Mouse (Mus musculus) spleen, adult 2 months (tissue): ENCODE results near the gene Gast. TPM values are rescaled to one million over a fixed set of nuclear protein-coding genes. Genes with fewer than 3 reads are reported as not detected.
A peak's percentile ranks its signal among the peaks of the same experiment; 100 is the strongest.
"Not testable (repeated sequence)": the region's sequence is repeated elsewhere in the genome, so short reads cannot be mapped to it uniquely, and the experiment has no call there.

Source experiments
- DNase-seq, 2 experiments: peaks; one replicate each; pipeline versions ENCODE4 v3.0.0 to v3.0.0-alpha.2; 2012 to 2021; ENCODE audit warnings: low spot score in 2 of 2, low read depth in 1 of 2
- H3K27ac ChIP-seq: fragments of 200-500 bp; 2 replicates; pipeline ENCODE4 v1.5.1; 2012; ENCODE audit warnings: low read length, inconsistent platforms; ENCODE audit not compliant: insufficient read depth
- H3K27me3 ChIP-seq: fragments of 200-500 bp; 2 replicates; pipeline ENCODE4 v1.6.1; 2012; ENCODE audit warnings: mild to moderate bottlenecking, moderate library complexity, low read length, inconsistent platforms; ENCODE audit not compliant: control insufficient read depth, insufficient read depth
- H3K36me3 ChIP-seq: fragments of 200-500 bp; 2 replicates; pipeline ENCODE4 v1.6.1; 2012; ENCODE audit warnings: mild to moderate bottlenecking, low read length, inconsistent platforms; ENCODE audit not compliant: control insufficient read depth, insufficient read depth
- H3K4me1 ChIP-seq: fragments of 200-500 bp; 2 replicates; pipeline ENCODE4 v1.6.1; 2011; ENCODE audit warnings: inconsistent platforms; ENCODE audit not compliant: control insufficient read depth, insufficient read depth, insufficient read length
- H3K4me3 ChIP-seq: fragments of 200-500 bp; 2 replicates; pipeline ENCODE4 v1.5.1; 2011; ENCODE audit warnings: mild to moderate bottlenecking, inconsistent platforms; ENCODE audit not compliant: insufficient read depth, insufficient read length; ENCODE audit errors: extremely low read depth
- CTCF ChIP-seq: fragments of 200-500 bp; IDR thresholded peaks from 2 replicates; pipeline ENCODE4 v1.5.1; 2011; ENCODE audit warnings: mild to moderate bottlenecking, inconsistent platforms; ENCODE audit not compliant: insufficient read depth, insufficient read length, insufficient replicate concordance; ENCODE audit errors: extremely low read depth
- POLR2A ChIP-seq: fragments of 200-500 bp; IDR thresholded peaks from 2 replicates; pipeline ENCODE4 v1.6.1; 2011; ENCODE audit warnings: low read depth, low read length, inconsistent platforms
- WGBS: fragments of 180-500 bp; shearing (Covaris S2); methylation state at CpG from one replicate; pipeline ENCODE4 v1.1.7; 2018; 5-methylcytosine and 5-hydroxymethylcytosine counted together
- polyA plus RNA-seq: library from polyadenylated mRNA; depleted of rRNA; stranded (reverse); fragments of >200 nt; gene quantifications from 2 replicates; pipeline ENCODE4 v1.2.3, GENCODE M21; 2012

Gene Gast
- polyA plus RNA-seq, 1 experiment: not detected

DNA sequence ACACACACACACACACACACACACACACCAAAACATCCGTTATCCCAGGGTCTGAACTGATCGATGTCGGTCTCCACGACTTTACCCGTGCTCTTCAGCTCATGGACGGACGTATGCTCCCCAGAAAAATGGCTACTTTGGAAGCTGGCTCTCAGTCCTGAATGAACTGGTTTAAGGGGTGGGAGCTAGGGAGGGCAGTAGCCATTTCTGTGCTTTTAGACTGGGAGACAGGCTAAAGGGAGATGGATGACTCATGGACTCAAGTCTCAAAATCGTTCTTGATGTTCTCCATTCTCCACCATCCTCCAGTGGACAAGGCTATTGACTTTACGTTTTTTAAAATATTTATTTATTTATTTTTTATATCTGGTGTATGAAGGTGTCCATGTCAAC, 22.6 kb downstream of the Gast start:
- TF ChIP-seq CTCF (no peak), POLR2A (no peak)
- Histone ChIP-seq H3K27me3 (peaks cover 11% of the 10 kb centered on the region), H3K27ac (no peak overlapping the region), H3K36me3 (no peaks in the 10 kb centered on the region), H3K4me3 (no peak overlapping the region), H3K4me1 (no peaks in the 10 kb centered on the region; the same call in 1 of the 2 replicates)
- DNase-seq: no peak
- WGBS: 31% methylated on average over 9 of the region's 9 CpGs

GRCm38 (mm10) chr11:100357408-100357807, 23.2 kb downstream of the Gast start:
- H3K27me3 ChIP-seq: peaks cover 11% of the 10 kb centered on the region
- H3K27ac ChIP-seq: no peak overlapping the region
- no peaks in the 10 kb centered on the region; the same call in 1 of the 2 replicates for H3K4me1 ChIP-seq
- TF ChIP-seq CTCF (no peak), POLR2A (no peak)
- no peak overlapping the region for H3K4me3 ChIP-seq
- WGBS: 63% methylated on average over 5 of the region's 5 CpGs
- H3K36me3 ChIP-seq: no peaks in the 10 kb centered on the region
- no peak for DNase-seq

DNA sequence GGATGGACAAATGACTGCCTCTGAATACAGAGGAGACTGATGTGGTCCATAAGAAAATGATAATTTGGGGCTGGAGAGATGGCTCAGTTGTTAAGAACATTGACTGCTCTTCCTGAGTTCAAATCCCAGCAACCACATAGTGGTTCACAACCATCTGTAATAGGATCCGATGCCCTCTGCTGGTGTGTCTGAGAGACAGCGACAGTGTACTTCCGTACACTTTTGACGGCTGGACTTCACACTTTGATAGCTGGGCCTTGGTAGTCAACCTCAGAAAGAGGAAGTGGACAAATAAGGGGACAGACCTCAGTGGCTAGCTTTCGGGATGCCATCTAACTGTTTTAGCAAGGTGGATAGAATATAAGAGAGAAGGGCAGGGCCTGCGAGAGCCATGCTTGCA, 26.0 kb downstream of the Gast start:
- 53% methylated on average over 6 of the region's 6 CpGs for WGBS
- Histone ChIP-seq H3K4me3 (no peak overlapping the region), H3K4me1 (no peaks in the 10 kb centered on the region), H3K27ac (no peak overlapping the region), H3K36me3 (no peaks in the 10 kb centered on the region), H3K27me3 (peaks cover 9% of the 10 kb centered on the region)
- TF ChIP-seq POLR2A: no peak
- TF ChIP-seq CTCF: no peak
- DNase-seq: no peak

- not testable (repeated sequence) for H3K4me1 ChIP-seq, H3K36me3 ChIP-seq, DNase-seq, H3K4me3 ChIP-seq, H3K27me3 ChIP-seq, H3K27ac ChIP-seq
- no CpG with 5 or more reads among the region's 13 CpGs for WGBS
These were observed 26.9 kb downstream of the Gast start for GRCm38 (mm10) chr11:100361059-100361458.

- 10% methylated on average over 8 of the region's 8 CpGs for WGBS
- Histone ChIP-seq H3K27me3 (no peaks in the 10 kb centered on the region), H3K4me3 (no peak overlapping the region), H3K36me3 (no peaks in the 10 kb centered on the region), H3K4me1 (no peaks in the 10 kb centered on the region), H3K27ac (no peak overlapping the region)
- DNase-seq: peak; percentile 36 to 70
- no peak for TF ChIP-seq POLR2A
- peak; percentile 82; the same call in 1 of the 2 replicates for TF ChIP-seq CTCF
These were observed 28.2 kb downstream of the Gast start for GRCm38 (mm10) chr11:100362209-100362978.

DNA sequence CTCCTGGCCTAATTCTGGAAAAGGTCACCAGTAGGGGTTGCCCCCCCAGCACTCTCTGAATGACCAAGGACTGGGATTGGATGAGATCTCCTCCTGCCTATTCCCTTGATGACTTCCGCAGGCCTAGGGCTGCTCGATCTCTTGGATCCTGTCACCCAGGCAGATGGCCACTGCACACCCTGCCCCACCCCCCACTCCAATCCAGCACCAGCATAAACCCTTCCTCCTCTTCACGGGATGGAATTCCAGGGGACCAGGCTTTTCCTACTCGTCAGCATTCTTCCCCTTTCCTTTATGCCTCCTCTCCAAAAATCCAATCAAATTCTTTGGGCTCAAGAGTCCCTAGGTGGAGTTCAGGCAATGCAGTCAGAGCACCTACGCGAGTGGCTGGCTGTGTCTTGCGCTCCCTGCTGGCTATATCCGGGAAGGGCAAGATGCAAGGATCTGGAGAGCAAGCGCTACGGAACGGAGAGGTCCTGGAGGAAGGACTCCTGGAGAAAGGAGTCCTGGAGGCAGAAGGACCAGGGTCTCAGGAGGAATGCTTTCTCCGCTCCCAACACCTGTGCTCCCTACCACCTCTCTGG, 28.9 kb downstream of the Gast start:
- peak; percentile 63; the same call in 1 of the 2 replicates for TF ChIP-seq CTCF
- TF ChIP-seq POLR2A: no peak
- Histone ChIP-seq H3K4me3 (no peak overlapping the region), H3K27me3 (no peaks in the 10 kb centered on the region), H3K4me1 (no peaks in the 10 kb centered on the region), H3K27ac (no peak overlapping the region), H3K36me3 (no peaks in the 10 kb centered on the region)
- peak in 1 of 2 experiments; percentile 50 for DNase-seq
- WGBS: 19% methylated on average over 12 of the region's 12 CpGs

DNA sequence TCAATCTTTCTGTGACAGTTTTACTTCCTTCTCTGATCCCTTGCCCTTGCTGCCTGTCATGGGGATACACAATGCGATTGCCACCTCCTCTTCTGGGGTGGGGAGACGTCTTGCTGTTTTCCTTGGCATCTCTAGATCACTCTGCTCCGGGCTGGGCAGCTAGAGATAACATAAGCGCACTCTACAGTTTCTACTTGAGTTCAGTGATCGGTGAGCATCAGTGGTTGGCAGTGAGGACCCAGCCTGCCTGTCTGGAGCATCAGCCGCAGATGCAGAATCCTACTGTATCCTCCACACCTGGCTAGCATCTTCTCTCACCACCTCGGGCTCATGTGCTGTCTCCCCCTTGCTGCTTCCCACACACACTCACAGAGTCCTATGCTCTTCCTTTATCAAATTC, 34.9 kb downstream of the Gast start:
- 80% methylated on average over 7 of the region's 7 CpGs for WGBS
- no peaks in the 10 kb centered on the region for H3K4me1 ChIP-seq
- no peak overlapping the region for H3K4me3 ChIP-seq
- TF ChIP-seq POLR2A (no peak), CTCF (no peak)
- no peaks in the 10 kb centered on the region for H3K27me3 ChIP-seq
- no peaks in the 10 kb centered on the region for H3K36me3 ChIP-seq
- DNase-seq: no peak
- no peak overlapping the region for H3K27ac ChIP-seq
